Comparison of ENCODE assay signal across 24 mouse cellular contexts in the genomic region with DNA sequence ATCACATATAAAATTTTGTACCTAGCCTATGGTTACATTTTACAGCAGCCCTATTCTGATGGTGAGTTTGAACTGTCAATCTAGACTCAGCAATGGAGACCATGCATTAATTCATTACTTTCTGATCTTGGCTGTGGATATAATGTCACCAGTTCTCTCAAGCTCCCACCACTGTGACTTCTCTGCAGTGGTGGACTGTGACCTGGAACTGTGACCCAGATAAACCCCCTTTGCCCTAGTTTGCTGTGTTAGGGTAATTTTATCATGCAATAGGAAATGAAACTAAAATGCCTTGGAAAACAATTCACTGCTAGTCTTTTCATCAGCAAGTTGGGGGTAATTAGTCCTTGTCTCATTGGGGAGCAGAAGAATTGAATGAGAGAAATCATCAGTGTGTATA.
"Had no signal": no experiment of that assay in that cellular context is flagged by ENCODE, and none has a peak within 500 bp of the region (broad histone marks: within the 10 kb centered on the region; RNA-seq: fewer than 3 reads in every experiment).

No protein-coding gene starts in this region.

- H3K4me3 ChIP-seq: heart, adult 2 months; heart, embryonic 13.5 days; heart, embryonic 15.5 days; hindbrain, embryonic 13.5 days; hindbrain, embryonic 15.5 days; layer of hippocampus, adult 2 months; left cerebral cortex, adult 2 months; limb, embryonic 10.5 days; limb, embryonic 12.5 days; liver, embryonic 13.5 days; liver, embryonic 15.5 days had no signal

- H3K4me2 ChIP-seq: heart, embryonic 11.5 days; heart, embryonic 13.5 days; heart, embryonic 15.5 days; hindbrain, embryonic 13.5 days; hindbrain, embryonic 15.5 days; limb, embryonic 12.5 days; liver, embryonic 13.5 days; liver, embryonic 15.5 days had no signal

- H3K27me3 ChIP-seq: heart, embryonic 13.5 days; heart, embryonic 15.5 days; hindbrain, embryonic 13.5 days; hindbrain, embryonic 15.5 days; limb, embryonic 12.5 days; liver, embryonic 13.5 days; liver, embryonic 15.5 days had no signal

- H3K9me3 ChIP-seq: heart, embryonic 13.5 days; heart, embryonic 15.5 days; hindbrain, embryonic 13.5 days; hindbrain, embryonic 15.5 days; limb, embryonic 10.5 days; limb, embryonic 12.5 days; liver, embryonic 13.5 days; liver, embryonic 15.5 days had no signal

- H3K36me3 ChIP-seq: heart, embryonic 13.5 days; heart, embryonic 15.5 days; hindbrain, embryonic 13.5 days; hindbrain, embryonic 15.5 days; limb, embryonic 10.5 days; limb, embryonic 12.5 days; liver, embryonic 13.5 days; liver, embryonic 15.5 days had no signal

- H3K27ac ChIP-seq: heart, adult 2 months; heart, embryonic 13.5 days; heart, embryonic 15.5 days; hindbrain, embryonic 13.5 days; hindbrain, embryonic 15.5 days; hindbrain, postnatal 0 days; layer of hippocampus, adult 2 months; left cerebral cortex, adult 2 months; limb, embryonic 10.5 days; limb, embryonic 12.5 days; liver, embryonic 13.5 days; liver, embryonic 15.5 days had no signal

- DNase-seq: gastrocnemius, postnatal 10 days; gastrocnemius, postnatal 36 days; heart, adult 2 months; heart, postnatal 14 days; heart, postnatal 36 days; kidney, adult 11 months; kidney, adult 2 months; kidney, adult 9 months; kidney, postnatal 10 days; kidney, postnatal 25 days; kidney, postnatal 4 days; liver, embryonic 13.5 days had no signal

- H3K9ac ChIP-seq: heart, embryonic 13.5 days; heart, embryonic 15.5 days; hindbrain, embryonic 13.5 days; hindbrain, embryonic 15.5 days; limb, embryonic 12.5 days; liver, embryonic 13.5 days; liver, embryonic 15.5 days had no signal

- ATAC-seq: hindbrain, postnatal 0 days; intestine, embryonic 16.5 days had no signal

- H3K4me1 ChIP-seq: heart, embryonic 13.5 days; heart, embryonic 15.5 days; hindbrain, embryonic 15.5 days; limb, embryonic 12.5 days; liver, embryonic 13.5 days; liver, embryonic 15.5 days had no signal
